Mouse (Mus musculus) adrenal gland, adult 18-20 months (tissue): Measurements from ENCODE around the gene Pim1. TPM values are rescaled to one million over a fixed set of nuclear protein-coding genes. Genes with fewer than 3 reads are reported as not detected.
"Not testable (repeated sequence)": the region's sequence is repeated elsewhere in the genome, so short reads cannot be mapped to it uniquely, and the experiment has no call there.

Experiments
- DNase-seq, 2 experiments: peaks; one replicate each; pipeline ENCODE4 v3.0.0; 2021 to 2022; ENCODE audit warnings: low spot score in 2 of 2
- total RNA-seq, 2 experiments: library from RNA; stranded (reverse); gene quantifications; 1 replicate in 1 of 2; 2 replicates in 1 of 2; pipeline ENCODE4 v1.2.3; 2021

The Pim1 gene
- total RNA-seq, 2 experiments from 2014 or later = 132 to 171 TPM

DNA sequence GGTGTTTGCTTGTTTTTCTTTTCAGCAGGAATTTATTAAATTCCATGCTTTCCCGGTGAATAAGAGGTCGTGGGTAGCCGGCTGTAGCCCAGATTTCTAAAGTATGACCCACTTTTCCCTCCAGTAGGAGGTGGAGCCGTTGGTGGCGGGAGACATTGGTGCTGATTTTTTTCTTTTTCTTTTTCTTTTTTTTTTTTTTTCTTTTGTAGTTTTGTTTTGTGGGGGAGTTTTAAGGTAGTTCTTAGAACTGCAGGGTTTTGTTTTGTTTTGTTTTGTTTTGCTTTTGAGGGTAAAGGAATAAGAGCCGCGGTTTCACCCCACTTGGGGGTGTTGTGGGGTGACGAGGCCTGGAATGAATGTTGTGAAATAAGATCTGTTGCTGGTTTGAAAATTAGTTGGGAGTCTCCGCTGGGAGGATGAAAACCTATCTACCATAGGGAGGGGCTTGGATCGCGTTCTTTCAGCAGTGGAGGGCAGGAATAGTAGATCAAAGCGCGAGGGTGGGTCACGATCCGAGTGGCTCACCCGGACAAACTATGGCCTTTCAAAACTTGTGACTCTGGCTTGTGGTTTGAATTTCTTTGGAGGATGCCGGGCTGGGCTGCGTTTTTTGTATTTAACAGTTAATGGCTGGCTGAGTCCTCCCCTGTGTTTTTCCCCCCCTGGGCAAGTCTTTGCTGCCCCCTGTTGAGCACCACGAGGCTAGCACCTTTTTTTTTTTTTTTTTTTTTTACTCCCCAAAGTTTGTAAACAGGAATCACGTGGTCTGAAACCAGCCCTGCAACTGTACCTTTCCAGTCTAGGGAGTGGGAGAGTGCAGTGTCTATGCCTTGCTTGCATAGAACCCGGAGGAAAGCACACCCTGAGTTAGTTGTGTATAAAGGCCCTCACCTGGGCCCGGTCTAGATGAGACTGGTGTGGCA is 2.0 kb downstream of the Pim1 start:
- peak; percentile 66 to 70 for DNase-seq

GRCm38 (mm10) chr17:29493461-29493980 is 3.0 kb downstream of the Pim1 start:
- no peak for DNase-seq

DNA sequence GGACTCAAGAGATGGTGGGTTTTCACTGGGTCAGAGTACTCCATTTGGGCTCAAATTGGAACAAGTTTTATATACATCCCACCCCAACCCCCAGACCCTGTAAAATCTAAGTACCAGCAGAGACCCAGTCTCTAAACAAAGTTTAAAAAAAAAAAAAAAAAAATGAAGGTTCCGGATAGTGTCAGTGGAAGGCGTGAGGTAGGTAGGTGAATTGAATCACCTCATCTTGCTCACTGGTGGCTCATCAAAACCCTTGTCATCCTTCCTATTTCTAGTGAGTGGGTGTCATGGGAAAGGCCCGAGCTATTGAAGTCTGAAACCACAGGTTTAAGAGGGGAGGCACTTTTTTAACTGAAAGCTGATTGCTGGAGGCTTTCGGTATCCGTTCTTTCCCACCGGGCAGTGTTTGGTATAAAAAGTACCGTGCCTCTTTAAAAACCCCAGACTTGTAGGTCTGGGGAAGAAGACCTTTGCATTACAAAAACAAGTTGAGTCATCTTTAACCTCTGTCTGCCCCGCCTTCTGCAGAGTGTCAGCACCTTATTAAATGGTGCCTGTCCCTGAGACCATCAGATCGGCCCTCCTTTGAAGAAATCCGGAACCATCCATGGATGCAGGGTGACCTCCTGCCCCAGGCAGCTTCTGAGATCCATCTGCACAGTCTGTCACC is 3.6 kb downstream of the Pim1 start:
- peak in 1 of 2 experiments; percentile 23 for DNase-seq

DNA sequence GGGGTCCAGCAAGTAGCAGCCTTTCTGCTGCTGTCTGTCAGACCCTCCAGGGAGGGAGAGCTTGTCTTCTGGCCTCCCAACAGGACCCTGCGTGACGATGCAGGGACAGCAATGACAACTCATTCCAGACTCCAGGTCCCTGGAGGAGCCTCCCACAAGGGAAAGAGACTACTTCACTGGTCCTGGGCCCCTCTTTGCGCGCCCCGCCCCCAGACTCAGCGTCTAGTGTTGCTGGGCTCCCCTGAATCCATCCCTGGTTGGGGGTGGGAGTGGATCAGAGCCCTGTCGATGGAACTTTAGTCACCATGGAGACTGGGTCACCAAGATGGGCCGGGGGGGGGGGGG is 4.2 kb downstream of the Pim1 start:
- DNase-seq = no peak

GRCm38 (mm10) chr17:29496211-29497070 is 5.9 kb downstream of the Pim1 start:
- no peak for DNase-seq

GRCm38 (mm10) chr17:29497071-29497354 is 6.5 kb downstream of the Pim1 start:
- no peak for DNase-seq

DNA sequence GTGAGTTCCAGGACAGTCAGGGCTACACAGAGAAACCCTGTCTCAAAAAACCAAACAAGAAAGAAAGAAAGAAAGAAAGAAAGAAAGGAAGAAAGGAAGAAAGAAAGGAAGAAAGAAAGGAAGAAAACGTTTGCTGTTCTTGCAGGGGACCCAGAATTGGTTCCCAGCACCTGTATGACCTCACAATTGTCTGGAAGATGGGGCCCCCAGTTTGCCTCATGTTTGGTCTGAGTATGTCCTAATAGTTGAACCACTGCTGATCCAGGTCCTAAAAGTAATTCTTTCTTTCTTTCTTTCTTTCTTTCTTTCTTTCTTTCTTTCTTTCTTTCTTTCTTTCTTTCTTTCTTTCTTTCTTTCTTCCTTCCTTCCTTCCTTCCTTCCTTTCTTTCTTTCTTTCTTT is 6.9 kb downstream of the Pim1 start:
- not testable (repeated sequence) for DNase-seq

- no peak for DNase-seq
Measured at GRCm38 (mm10) chr17:29498028-29498427, 7.5 kb downstream of the Pim1 start.

DNA sequence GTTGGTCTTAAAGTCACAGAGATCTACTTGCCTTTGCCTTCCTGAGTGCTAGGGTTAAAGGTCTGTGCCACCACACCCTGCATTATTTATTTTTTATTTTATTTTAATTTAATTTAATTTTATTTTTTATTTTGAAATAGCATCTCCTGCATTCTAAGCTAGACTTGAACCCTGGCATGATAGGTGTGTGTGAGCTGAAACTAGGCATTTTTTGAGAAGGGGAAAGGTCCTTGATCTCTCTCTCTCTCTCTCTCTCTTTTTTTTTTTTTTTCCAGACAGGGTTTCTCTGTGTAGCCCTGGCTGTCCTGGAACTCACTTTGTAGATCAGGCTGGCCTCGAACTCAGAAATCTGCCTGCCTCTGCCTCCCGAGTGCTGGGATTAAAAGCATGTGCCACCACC is 8.4 kb downstream of the Pim1 start:
- DNase-seq = not testable (repeated sequence)

GRCm38 (mm10) chr17:29499511-29499910 is 9.0 kb downstream of the Pim1 start:
- no peak for DNase-seq

GRCm38 (mm10) chr17:29500243-29500740 is 9.7 kb downstream of the Pim1 start:
- no peak for DNase-seq

DNA sequence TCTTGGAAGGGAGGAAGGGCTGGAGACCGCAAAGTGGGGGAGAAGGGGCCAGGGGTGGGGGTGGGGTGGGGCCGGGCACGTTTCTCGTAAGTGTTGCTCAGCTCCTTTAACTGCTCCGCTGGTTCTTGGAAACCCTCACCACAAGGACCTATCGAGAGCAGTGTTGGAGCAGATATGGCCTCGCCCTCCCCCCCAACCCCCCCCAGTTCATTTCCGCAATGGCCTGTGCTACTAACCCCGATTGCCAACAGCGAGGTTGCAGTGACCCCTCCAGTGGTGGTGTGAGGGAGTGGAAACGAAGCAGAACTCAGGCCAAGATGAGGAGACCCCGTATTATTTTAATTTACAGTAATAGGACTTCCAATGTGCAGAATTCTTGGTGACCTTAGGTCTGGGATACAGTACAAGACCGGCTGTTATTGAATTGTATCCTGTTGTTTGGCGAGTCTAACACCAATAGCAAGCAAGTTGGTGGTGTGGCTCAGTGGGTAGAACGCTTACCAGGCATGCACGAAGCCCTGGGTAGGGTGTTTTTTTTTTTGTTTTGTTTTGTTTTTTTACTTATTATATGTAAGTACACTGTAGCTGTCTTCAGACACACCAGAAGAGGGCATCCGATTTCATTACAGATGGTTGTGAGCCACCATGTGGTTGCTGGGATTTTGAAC is 10.4 kb downstream of the Pim1 start:
- no peak for DNase-seq

DNA sequence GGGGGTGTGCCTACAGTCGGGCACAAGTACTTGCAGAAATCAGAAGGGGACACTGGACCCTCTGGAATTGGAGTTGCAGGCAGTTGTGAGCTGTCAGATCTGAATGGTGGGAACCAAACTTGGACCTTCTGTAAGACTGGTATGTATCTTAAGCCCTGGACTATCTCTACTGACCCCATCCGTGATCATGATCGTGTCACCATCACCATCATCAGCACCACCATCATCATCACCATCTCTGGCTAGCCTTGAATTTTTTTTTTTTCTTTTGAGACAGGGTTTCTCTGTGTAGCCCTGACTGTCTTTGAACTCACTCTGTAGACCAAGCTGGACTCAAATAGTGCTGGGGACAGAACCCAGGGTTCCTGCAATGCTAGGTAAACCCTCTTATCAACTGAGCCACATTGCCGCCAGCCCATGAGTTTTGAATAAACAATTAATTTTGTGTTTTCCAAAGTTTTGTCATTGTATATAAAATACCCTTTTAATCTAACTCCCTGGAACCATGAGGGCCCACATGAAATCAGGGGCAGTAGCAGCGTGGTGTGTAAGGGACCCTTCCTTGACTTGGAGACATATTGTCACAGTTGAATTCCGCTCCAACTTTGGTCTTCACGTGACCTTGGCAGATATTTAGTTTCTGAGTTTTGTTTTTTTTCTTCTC is 11.6 kb downstream of the Pim1 start:
- DNase-seq = no peak

DNA sequence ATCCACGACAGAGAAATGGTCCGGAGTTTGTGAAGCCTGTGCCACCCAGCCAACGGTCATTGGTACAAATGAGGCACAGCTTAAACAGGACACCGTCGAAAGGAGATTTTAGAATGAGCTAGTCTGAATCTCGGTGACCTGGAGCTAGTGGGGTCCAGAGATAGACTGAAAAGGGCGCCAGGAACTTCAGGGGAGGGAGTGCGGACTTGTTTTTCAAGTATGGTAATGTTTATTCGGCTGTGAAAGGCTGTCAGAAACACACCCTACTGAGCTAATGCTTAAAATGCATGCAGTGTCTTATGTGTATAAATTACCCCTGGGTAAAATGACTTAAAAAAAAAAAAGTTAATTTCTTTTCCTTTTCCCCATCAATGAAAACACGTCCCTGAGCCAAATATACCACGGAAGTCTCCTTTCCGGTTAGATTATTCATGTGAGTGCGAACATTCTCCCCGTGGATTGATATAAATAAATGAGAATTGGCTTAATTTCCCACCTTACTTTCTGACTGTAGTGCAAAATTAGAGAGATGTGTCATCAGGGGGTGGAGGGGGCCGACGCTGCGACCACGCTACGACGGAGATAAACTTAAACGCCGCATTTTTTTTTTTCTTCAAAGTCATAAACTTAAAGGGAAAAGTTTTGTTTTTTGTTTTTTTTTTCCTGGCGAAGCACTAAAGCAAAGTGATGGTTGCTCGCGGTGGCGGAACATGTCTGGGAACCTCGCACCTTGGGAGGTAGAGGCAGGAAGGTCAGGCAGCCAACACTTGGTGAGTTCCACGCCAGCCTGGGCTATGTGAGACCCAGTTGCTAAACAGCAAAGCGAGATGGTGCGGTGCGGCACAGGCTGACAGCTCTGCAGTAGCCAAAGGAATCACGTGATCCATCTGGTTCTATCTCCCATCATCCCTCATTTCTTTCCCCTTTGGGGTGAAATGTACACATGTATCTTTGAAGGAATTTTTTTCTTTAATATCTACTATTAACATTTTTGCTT is 12.4 kb downstream of the Pim1 start:
- DNase-seq = no peak

DNA sequence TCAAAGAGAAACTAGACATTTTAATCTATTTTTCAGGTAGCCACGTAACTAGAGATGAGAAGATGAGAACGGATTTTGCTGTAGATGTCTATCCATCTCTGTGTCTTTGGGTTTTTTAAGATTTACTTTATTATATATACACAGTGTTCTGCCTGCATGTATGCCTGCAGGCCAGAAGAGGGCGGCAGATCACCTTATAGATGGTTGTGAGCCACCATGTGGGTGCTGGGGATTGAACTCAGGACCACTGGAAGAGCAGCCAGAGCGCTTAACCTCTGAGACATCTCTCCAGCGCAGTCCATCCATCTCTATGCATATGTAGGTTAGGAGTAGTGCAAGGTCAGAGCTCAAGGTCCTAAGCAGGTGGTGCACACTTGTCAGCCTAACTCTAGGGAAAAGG is 13.1 kb downstream of the Pim1 start:
- no peak for DNase-seq

DNA sequence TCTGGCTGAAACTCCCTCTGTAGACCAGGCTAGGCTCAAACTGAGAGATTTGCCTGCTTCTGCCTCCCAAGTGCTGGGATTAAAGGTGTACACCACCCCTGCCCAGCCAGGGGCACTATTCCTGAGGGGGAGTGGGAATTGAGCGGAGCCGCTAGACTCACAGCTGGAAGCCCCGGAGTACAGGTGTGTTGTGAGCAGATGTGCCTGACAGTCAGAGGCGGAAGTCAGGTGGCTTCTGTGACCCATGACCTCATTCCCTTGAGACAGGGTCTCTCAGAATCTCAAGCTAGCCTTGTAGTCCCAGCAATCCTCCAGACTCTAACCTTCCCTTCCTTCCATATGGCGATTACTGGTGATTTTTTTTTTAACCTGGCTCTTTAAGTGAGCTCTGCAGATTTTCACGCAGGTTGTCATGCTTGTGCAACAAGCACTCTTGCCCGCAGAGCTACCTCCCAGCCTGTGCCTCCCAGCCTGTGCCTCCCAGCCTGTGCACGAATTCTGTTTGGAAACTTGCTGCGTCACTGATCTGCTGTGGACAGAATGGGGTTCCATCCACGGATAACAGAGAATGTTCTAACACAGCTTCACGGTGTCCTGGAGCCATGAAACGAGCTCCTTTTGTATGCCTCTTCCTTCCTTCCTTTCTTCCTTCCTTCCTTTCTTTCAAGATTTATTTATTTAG is 18.5 kb downstream of the Pim1 start:
- DNase-seq = no peak

GRCm38 (mm10) chr17:29510691-29511090 is 20.1 kb downstream of the Pim1 start:
- no peak for DNase-seq

- peak; percentile 46 to 58 for DNase-seq
Measured at GRCm38 (mm10) chr17:29513044-29513730, 22.6 kb downstream of the Pim1 start.
